ENCODE assay signal across 11 mouse cellular contexts in genomic region chr19:21126670-21127069, GRCm38 (mm10).
"Had no signal": no experiment of that assay in that cellular context is flagged by ENCODE, and none has a peak within 500 bp of the region (broad histone marks: within the 10 kb centered on the region; RNA-seq: fewer than 3 reads in every experiment).

No protein-coding gene starts in this region.

- H3K4me2 ChIP-seq: limb, embryonic 13.5 days; liver, embryonic 15.5 days; lung, embryonic 14.5 days; neural tube, embryonic 12.5 days; stomach, embryonic 15.5 days had no signal

- H3K36me3 ChIP-seq: limb, embryonic 13.5 days; liver, embryonic 15.5 days; neural tube, embryonic 12.5 days; stomach, embryonic 15.5 days had no signal

- DNase-seq: left cerebral cortex, postnatal 4 days; midbrain, embryonic 14.5 days; retina, postnatal 1 day; right cerebral cortex, postnatal 14 days; thymus, adult 2 months; thymus, postnatal 36 days had no signal

- H3K27ac ChIP-seq: limb, embryonic 13.5 days; liver, embryonic 15.5 days; neural tube, embryonic 12.5 days; stomach, embryonic 15.5 days had no signal

- H3K9me3 ChIP-seq: limb, embryonic 13.5 days; liver, embryonic 15.5 days; neural tube, embryonic 12.5 days; stomach, embryonic 15.5 days had no signal

- H3K4me1 ChIP-seq: limb, embryonic 13.5 days; liver, embryonic 15.5 days; neural tube, embryonic 12.5 days; stomach, embryonic 15.5 days had no signal

- H3K4me3 ChIP-seq: limb, embryonic 13.5 days; liver, embryonic 15.5 days; neural tube, embryonic 12.5 days; stomach, embryonic 15.5 days had no signal

- H3K9ac ChIP-seq: limb, embryonic 13.5 days; liver, embryonic 15.5 days; lung, embryonic 14.5 days; neural tube, embryonic 12.5 days; stomach, embryonic 15.5 days had no signal

- H3K27me3 ChIP-seq: limb, embryonic 13.5 days; liver, embryonic 15.5 days; neural tube, embryonic 12.5 days; stomach, embryonic 15.5 days had no signal
